Mouse (Mus musculus) lung, postnatal 0 days (tissue): ENCODE measurements around the gene Dusp1.

ENCODE experiments used
- CTCF ChIP-seq: IDR thresholded peaks from 2 replicates; pipeline ENCODE4 v1.5.1; 2016; ENCODE audit warnings: antibody characterized with exemption, mild to moderate bottlenecking
- EP300 ChIP-seq: IDR thresholded peaks from 2 replicates; pipeline ENCODE4 v1.6.1; 2016; ENCODE audit warnings: antibody characterized with exemption, mild to moderate bottlenecking, control low read depth

- TF ChIP-seq CTCF: no peak
- TF ChIP-seq EP300: no peak
Observed at GRCm38 (mm10) chr17:26551104-26551503, 10.8 kb downstream of the Dusp1 start.
